Mouse (Mus musculus) CH12.LX (cell line): Measurements from ENCODE around the gene Slc25a11. TPM values are rescaled to one million over a fixed set of nuclear protein-coding genes. Genes with fewer than 3 reads are reported as not detected.

ENCODE experiments used
- DNase-seq: peaks from one replicate; pipeline ENCODE4 v3.0.0-alpha.2; 2013; ENCODE audit errors: extremely low read depth
- H3K27ac ChIP-seq: 2 replicates; pipeline ENCODE4 v1.5.1; 2012; ENCODE audit warnings: low read depth, mild to moderate bottlenecking, control low read depth, moderate library complexity; ENCODE audit not compliant: insufficient read depth
- H3K27me3 ChIP-seq: replicated peaks from 2 replicates; pipeline ENCODE3; 2012; ENCODE audit warnings: inconsistent platforms
- H3K36me3 ChIP-seq, 2 experiments: replicated peaks in 1 of 2; 2 replicates each; pipeline versions ENCODE3 to v1.6.1; 2012; ENCODE audit warnings: inconsistent platforms in 1 of 2, low read length in 1 of 2, mild to moderate bottlenecking in 1 of 2, mixed read lengths in 1 of 2, moderate library complexity in 1 of 2; ENCODE audit not compliant: control insufficient read depth in 1 of 2, insufficient read depth in 1 of 2
- H3K4me1 ChIP-seq, 2 experiments: 2 replicates each; pipeline ENCODE4 v1.6.1; 2012; ENCODE audit warnings: inconsistent platforms in 1 of 2, moderate library complexity in 1 of 2; ENCODE audit not compliant: insufficient read depth in 2 of 2, control insufficient read depth in 1 of 2
- H3K4me2 ChIP-seq: 2 replicates; pipeline ENCODE4 v1.6.1; 2012; ENCODE audit warnings: low read depth, mild to moderate bottlenecking, control low read depth; ENCODE audit not compliant: poor library complexity, insufficient read depth, severe bottlenecking
- H3K4me3 ChIP-seq, 3 experiments: fragments of 150-350 bp in 1 of 3; sonication (generic) in 1 of 3; replicated peaks in 1 of 3; 2 replicates each; pipeline versions ENCODE3 to v1.5.1; 2011 to 2012; ENCODE audit warnings: low read depth in 2 of 3, low read length in 2 of 3, mild to moderate bottlenecking in 2 of 3, moderate library complexity in 2 of 3, control low read depth in 1 of 3, improper control_type of control experiment in 1 of 3, inconsistent platforms in 1 of 3, mixed read lengths in 1 of 3; ENCODE audit not compliant: poor library complexity in 1 of 3
- H3K79me2 ChIP-seq: replicated peaks from 2 replicates; pipeline ENCODE4 v1.6.1; 2012; ENCODE audit warnings: mild to moderate bottlenecking, moderate library complexity; ENCODE audit not compliant: control insufficient read depth, poor library complexity, insufficient read depth, severe bottlenecking; ENCODE audit errors: extremely low read depth
- H3K9ac ChIP-seq: 2 replicates; pipeline ENCODE4 v1.6.1; 2012; ENCODE audit warnings: low read depth, mild to moderate bottlenecking, control low read depth, moderate library complexity; ENCODE audit not compliant: insufficient read depth
- H3K9me3 ChIP-seq: replicated peaks from 2 replicates; pipeline ENCODE3; 2012; ENCODE audit warnings: low read length, inconsistent platforms, mixed read lengths
- CHD2 ChIP-seq: IDR thresholded peaks from 2 replicates; pipeline ENCODE4 v1.6.1; 2011; ENCODE audit warnings: low read length, improper control_type of control experiment
- ELF1 ChIP-seq: IDR thresholded peaks from 2 replicates; pipeline ENCODE4 v1.6.1; 2014; ENCODE audit warnings: low read depth, mild to moderate bottlenecking, inconsistent platforms, low read length, improper control_type of control experiment
- EP300 ChIP-seq: IDR thresholded peaks from 2 replicates; pipeline ENCODE4 v1.6.1; 2011; ENCODE audit warnings: low read length, improper control_type of control experiment
- ETS1 ChIP-seq: conservative IDR thresholded peaks from 2 replicates; pipeline ENCODE4 v1.6.1; 2012; ENCODE audit warnings: low read depth, mild to moderate bottlenecking, inconsistent platforms, low read length, improper control_type of control experiment, moderate library complexity
- HCFC1 ChIP-seq: IDR thresholded peaks from 2 replicates; pipeline ENCODE4 v1.6.1; 2012; ENCODE audit warnings: low read depth, mild to moderate bottlenecking, inconsistent platforms, low read length, improper control_type of control experiment
- IRF4 ChIP-seq: IDR thresholded peaks from 2 replicates; pipeline ENCODE4 v1.6.1; 2014; ENCODE audit warnings: low read depth, mild to moderate bottlenecking, inconsistent platforms, low read length, improper control_type of control experiment
- MAX ChIP-seq: IDR thresholded peaks from 2 replicates; pipeline ENCODE4 v1.6.1; 2011; ENCODE audit warnings: low read length, improper control_type of control experiment
- MAZ ChIP-seq: IDR thresholded peaks from 2 replicates; pipeline ENCODE4 v1.6.1; 2012; ENCODE audit warnings: low read depth, mild to moderate bottlenecking, inconsistent platforms, low read length, improper control_type of control experiment, moderate library complexity
- MEF2A ChIP-seq: IDR thresholded peaks from 2 replicates; pipeline ENCODE4 v1.6.1; 2014; ENCODE audit warnings: low read depth, mild to moderate bottlenecking, inconsistent platforms, low read length, improper control_type of control experiment, borderline replicate concordance
- MXI1 ChIP-seq: IDR thresholded peaks from 2 replicates; pipeline ENCODE4 v1.6.1; 2011; ENCODE audit warnings: mild to moderate bottlenecking, low read depth, low read length, improper control_type of control experiment
- MYC ChIP-seq: IDR thresholded peaks from 2 replicates; pipeline ENCODE4 v1.6.1; 2011; ENCODE audit warnings: low read depth, mild to moderate bottlenecking, improper control_type of control experiment, low read length
- NELFE ChIP-seq: IDR thresholded peaks from 2 replicates; pipeline ENCODE4 v1.6.1; 2011; ENCODE audit warnings: low read depth, low read length, improper control_type of control experiment
- NRF1 ChIP-seq: IDR thresholded peaks from 2 replicates; pipeline ENCODE4 v1.6.1; 2014; ENCODE audit warnings: low read depth, mild to moderate bottlenecking, inconsistent platforms, low read length, improper control_type of control experiment, moderate library complexity
- POLR2A ChIP-seq: IDR thresholded peaks from 2 replicates; pipeline ENCODE4 v1.6.1; 2011; ENCODE audit warnings: low read depth, mild to moderate bottlenecking, improper control_type of control experiment, low read length
- POLR2AphosphoS2 ChIP-seq: IDR thresholded peaks from 2 replicates; pipeline ENCODE4 v1.6.1; 2011; ENCODE audit warnings: low read depth, low read length, improper control_type of control experiment
- RAD21 ChIP-seq: IDR thresholded peaks from 2 replicates; pipeline ENCODE4 v1.6.1; 2011; ENCODE audit warnings: low read depth, mild to moderate bottlenecking, low read length, improper control_type of control experiment, moderate library complexity
- RCOR1 ChIP-seq: conservative IDR thresholded peaks from 2 replicates; pipeline ENCODE4 v1.6.1; 2012; ENCODE audit warnings: low read depth, mild to moderate bottlenecking, inconsistent platforms, low read length, improper control_type of control experiment
- SIN3A ChIP-seq: IDR thresholded peaks from 2 replicates; pipeline ENCODE4 v1.6.1; 2012; ENCODE audit warnings: low read length, improper control_type of control experiment, inconsistent platforms
- SMC3 ChIP-seq: IDR thresholded peaks from 2 replicates; pipeline ENCODE4 v1.6.1; 2011; ENCODE audit warnings: low read depth, low read length, improper control_type of control experiment
- TBP ChIP-seq: conservative IDR thresholded peaks from 2 replicates; pipeline ENCODE4 v1.6.1; 2011; ENCODE audit warnings: low read depth, low read length, improper control_type of control experiment
- TCF12 ChIP-seq: IDR thresholded peaks from 2 replicates; pipeline ENCODE4 v1.6.1; 2014; ENCODE audit warnings: low read depth, mild to moderate bottlenecking, inconsistent platforms, low read length, improper control_type of control experiment
- UBTF ChIP-seq: IDR thresholded peaks from 2 replicates; pipeline ENCODE4 v1.6.1; 2012; ENCODE audit warnings: low read depth, mild to moderate bottlenecking, inconsistent platforms, low read length, improper control_type of control experiment, moderate library complexity
- USF1 ChIP-seq: IDR thresholded peaks from 2 replicates; pipeline ENCODE4 v1.6.1; 2014; ENCODE audit warnings: low read depth, mild to moderate bottlenecking, inconsistent platforms, low read length, improper control_type of control experiment
- USF2 ChIP-seq: conservative IDR thresholded peaks from 2 replicates; pipeline ENCODE4 v1.6.1; 2011; ENCODE audit warnings: low read depth, low read length, improper control_type of control experiment
- ZC3H11A ChIP-seq: IDR thresholded peaks from 2 replicates; pipeline ENCODE4 v1.6.1; 2012; ENCODE audit warnings: low read depth, mild to moderate bottlenecking, inconsistent platforms, low read length, improper control_type of control experiment
- ZMIZ1 ChIP-seq: IDR thresholded peaks from 2 replicates; pipeline ENCODE4 v1.6.1; 2012; ENCODE audit warnings: low read depth, mild to moderate bottlenecking, inconsistent platforms, low read length, improper control_type of control experiment
- ZNF384 ChIP-seq: IDR thresholded peaks from 2 replicates; pipeline ENCODE4 v1.6.1; 2012; ENCODE audit warnings: low read depth, low read length, improper control_type of control experiment, inconsistent platforms
- dilution Hi-C: fragments of 300-500 bp; cut with MboI; formaldehyde crosslinking; loops from 2 replicates; pipeline ENCODE4 v1.14.3; 2020; ENCODE audit warnings: low sequenced_read_pairs; ENCODE audit not compliant: extremely low pct_unique_long_range_greater_than_20kb, extremely low pct_ligation_motif_present
- in situ Hi-C: fragments of 300-500 bp; cut with MboI; formaldehyde crosslinking; loops from 3 replicates; pipeline ENCODE4 v1.14.3; 2019; ENCODE audit warnings: low sequenced_read_pairs, low pct_ligation_motif_present, low pct_unique_long_range_greater_than_20kb, mixed read lengths
- polyA plus RNA-seq: library from polyadenylated mRNA; unstranded; fragments of >175 nt; gene quantifications from 2 replicates; pipeline ENCODE4 v1.2.1, GENCODE M21; 2012; ENCODE audit warnings: low read depth; ENCODE audit not compliant: insufficient read length
- total RNA-seq, 2 experiments: library from RNA; depleted of rRNA; stranded (reverse); fragments of 300-350 nt in 1 of 2; fragments of >200 nt in 1 of 2; gene quantifications; 2 replicates each; pipeline ENCODE4 v1.2.3; 2012 to 2014

Gene Slc25a11
- total and polyA plus RNA-seq, 3 experiments = 99.0 to 135 (median 132) TPM

GRCm38 (mm10) chr11:70647716-70648420 lies 589 bp upstream of the Slc25a11 start:
- no peak for TF ChIP-seq RCOR1
- TF ChIP-seq IRF4 = 0 out of 2 replicates have a peak, but pooled peaks have one; percentile 24
- TF ChIP-seq USF1 = no peak
- 0 out of 2 replicates have a peak, but pooled peaks have one; percentile 7 for TF ChIP-seq SMC3
- no peak for TF ChIP-seq ETS1
- peak; percentile 9; the same call in 1 of the 2 replicates for TF ChIP-seq ZNF384
- no peak for TF ChIP-seq TBP
- TF ChIP-seq MAZ = no peak; the same call in 1 of the 2 replicates
- no peak for TF ChIP-seq EP300
- peak; percentile 24; the same call in 1 of the 2 replicates for TF ChIP-seq NRF1
- TF ChIP-seq POLR2AphosphoS2 = peak; percentile 56; the same call in 1 of the 2 replicates
- no peak for TF ChIP-seq MYC
- no peak for TF ChIP-seq RAD21
- TF ChIP-seq UBTF = no peak
- no peak for TF ChIP-seq USF2
- peak; percentile 42; the same call in 1 of the 2 replicates for TF ChIP-seq MXI1
- TF ChIP-seq MEF2A = no peak
- no peak for TF ChIP-seq HCFC1
- no peak for TF ChIP-seq TCF12
- no peak for TF ChIP-seq CHD2
- TF ChIP-seq ZMIZ1 = peak; percentile 67
- TF ChIP-seq NELFE = 0 out of 2 replicates have a peak, but pooled peaks have one; percentile 10
- no peak for TF ChIP-seq MAX
- TF ChIP-seq SIN3A = no peak; the same call in 1 of the 2 replicates
- no peak for TF ChIP-seq ELF1
- TF ChIP-seq POLR2A = no peak
- no peak for TF ChIP-seq ZC3H11A
- peaks cover 61% of the 10 kb centered on the region for H3K79me2 ChIP-seq
- H3K27ac ChIP-seq = peak overlapping the region; percentile 74
- peaks cover 25 to 56% of the 10 kb centered on the region in 2 experiments for H3K4me1 ChIP-seq
- H3K36me3 ChIP-seq = peaks cover 47 to 74% of the 10 kb centered on the region in 2 experiments
- peak overlapping the region; percentile 95 for H3K4me2 ChIP-seq
- dilution Hi-C loops (no loop called here), in situ Hi-C loops (no loop called here)
- no peaks in the 10 kb centered on the region for H3K27me3 ChIP-seq
- H3K4me3 ChIP-seq = peak overlapping the region; percentile 66 to 89 (median 67)
- H3K9me3 ChIP-seq = no peaks in the 10 kb centered on the region
- H3K9ac ChIP-seq = peak overlapping the region; percentile 94
- DNase-seq = no peak
